Mouse (Mus musculus): ENCODE measurements around the gene Tnrc6b.
A peak's percentile ranks its signal among the peaks of the same experiment; 100 is the strongest.
"Not testable (repeated sequence)": the region's sequence is repeated elsewhere in the genome, so short reads cannot be mapped to it uniquely, and the experiment has no call there.

Gene Tnrc6b

DNA sequence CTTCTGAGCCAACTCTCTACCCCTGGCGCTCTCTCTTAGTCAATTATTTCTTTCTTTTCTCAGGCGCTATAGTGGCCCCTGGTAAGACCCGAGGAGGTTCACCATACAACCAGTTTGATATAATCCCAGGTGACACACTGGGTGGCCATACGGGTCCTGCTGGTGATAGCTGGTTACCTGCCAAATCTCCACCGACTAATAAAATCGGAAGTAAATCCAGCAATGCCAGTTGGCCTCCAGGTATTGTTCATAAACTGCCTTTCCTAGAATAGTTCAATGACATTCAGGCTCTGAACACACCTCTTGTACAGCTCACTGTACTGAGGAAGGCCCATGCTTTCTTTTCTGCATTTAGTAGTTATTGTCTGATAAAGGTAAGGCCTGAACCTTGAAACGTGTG is 205.5 kb downstream of the Tnrc6b start:
- DNase-seq (ENCODE audit: low spot score), result no peak

DNA sequence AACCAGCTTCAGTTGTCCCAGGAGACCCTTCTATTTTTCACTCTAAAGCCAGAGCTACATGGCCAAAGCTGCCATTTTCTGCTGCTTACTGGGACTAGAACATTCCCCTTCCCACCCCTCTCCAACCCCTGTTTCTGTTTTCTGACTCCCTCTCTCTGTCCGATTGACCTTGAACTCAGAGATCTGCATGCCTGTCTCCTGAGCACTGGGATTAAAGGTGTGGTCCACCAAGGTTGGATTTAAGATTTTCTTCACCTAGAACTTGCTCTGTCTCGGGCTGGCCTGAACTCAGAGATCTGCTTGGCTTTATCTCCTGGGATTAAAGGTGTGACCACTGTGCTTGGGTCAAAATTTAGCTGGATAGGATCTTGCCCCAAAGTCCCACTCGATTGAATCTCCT is 209.2 kb downstream of the Tnrc6b start:
- DNase-seq (ENCODE audit: low spot score), result no peak

GRCm38 (mm10) chr15:80921781-80922180 is 210.7 kb downstream of the Tnrc6b start:
- no peak for DNase-seq (ENCODE audit: low spot score)

DNA sequence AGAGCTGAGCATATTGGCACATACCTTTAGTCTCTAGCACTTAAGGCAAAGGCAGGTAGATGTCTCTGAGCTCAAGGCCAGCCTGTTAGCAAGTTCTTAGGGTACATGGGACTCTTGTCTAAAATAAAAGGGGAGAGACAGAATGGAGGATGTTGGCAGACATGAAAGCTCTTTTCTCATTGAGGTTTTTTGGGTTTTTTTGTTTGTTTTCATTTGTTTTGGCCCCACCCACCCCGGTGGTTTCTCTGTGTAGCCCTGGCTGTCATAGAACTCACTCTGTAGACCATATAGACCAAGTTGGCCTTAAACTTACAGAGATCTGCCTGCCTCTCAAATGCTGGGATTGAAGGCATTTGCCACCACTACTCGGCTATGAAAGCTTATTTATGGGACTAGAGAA is 213.1 kb downstream of the Tnrc6b start:
- no peak for DNase-seq (ENCODE audit: low spot score)

DNA sequence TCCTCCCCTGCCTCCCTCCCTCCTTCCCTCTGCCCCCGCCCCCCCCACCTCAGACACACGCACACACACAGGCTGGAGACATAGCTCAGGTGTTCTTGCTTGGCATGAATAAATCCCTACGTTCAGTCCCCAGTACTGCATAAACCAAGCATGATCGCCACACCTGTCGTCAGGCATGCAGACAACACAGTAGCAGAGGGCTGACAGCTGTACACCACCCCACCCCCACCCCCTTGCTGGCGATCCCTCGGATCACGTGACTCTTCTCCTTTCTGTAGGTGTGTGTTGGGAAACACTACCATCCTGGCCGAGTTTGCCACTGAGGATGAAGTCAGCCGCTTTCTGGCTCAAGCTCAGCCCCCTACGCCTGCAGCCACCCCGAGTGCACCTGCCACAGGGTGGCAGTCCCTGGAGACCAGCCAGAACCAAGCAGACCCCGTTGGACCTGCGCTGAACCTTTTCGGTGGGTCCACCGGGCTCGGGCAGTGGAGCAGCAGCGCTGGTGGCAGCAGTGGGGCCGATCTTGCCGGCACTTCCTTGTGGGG is 217.8 kb downstream of the Tnrc6b start:
- no peak for DNase-seq (ENCODE audit: low spot score)

- DNase-seq (ENCODE audit: low spot score), result no peak
Measured at GRCm38 (mm10) chr15:80930048-80930571, 219.0 kb downstream of the Tnrc6b start.

DNA sequence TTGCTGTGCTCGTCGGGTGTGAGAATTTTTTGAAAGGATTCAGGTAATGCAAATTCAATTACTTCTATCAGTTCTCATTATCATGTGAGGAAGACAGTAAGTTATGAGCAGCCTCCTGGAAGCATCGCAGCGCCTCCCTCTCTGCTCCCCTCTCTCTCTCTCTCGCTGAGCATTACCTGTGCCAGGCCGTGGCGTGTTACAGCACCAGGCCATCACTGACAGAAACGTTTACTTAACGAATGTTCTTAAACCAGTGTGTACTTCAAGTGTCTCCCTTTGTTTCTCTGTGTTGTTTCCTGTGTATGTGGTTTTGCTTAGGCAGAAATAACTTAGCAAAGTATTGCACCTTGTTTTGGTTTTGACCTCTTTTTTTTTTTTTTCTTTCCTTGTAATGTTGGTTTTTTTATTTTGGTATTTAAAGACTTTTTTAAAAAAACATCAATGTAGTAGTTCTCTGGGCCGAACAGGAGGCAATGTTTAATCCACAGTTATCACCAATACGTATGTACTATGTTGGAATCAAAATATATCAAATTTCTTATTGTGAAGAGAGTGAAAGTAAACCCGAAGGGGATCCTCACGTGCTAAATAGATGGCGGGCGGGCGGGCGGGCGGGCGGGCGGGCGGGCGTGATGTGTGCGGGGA is 219.7 kb downstream of the Tnrc6b start:
- not testable (repeated sequence) for DNase-seq (ENCODE audit: low spot score)

DNA sequence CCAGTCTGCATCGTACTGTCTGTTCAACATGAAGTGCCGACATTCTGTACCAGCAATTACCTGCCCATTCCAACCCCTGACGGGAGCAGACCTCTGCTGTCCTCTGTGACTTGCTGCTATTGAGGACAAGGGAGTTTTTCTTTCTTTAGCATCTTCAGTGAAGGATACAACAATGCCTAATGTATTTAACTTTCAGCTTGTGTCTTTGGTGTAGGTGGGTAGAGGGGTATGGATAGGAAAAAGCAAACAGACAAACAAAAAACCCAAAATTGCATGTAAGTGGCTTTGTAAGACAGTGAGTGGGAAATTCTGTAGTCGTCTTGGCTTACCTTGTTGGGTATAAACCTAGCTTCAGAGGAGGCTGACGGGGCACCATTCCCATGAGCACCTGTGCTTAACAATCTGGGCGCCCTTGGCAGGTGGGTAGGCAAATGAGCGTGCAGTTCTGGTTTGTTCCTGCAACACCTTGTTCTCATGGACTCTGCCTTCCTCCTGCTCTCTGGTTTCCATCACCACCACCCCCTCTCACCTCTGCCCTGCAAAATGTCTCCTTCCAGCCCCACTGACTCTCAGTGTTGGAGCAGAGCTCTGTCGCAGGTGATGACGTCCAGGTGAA is 220.3 kb downstream of the Tnrc6b start:
- no peak for DNase-seq (ENCODE audit: low spot score)

DNA sequence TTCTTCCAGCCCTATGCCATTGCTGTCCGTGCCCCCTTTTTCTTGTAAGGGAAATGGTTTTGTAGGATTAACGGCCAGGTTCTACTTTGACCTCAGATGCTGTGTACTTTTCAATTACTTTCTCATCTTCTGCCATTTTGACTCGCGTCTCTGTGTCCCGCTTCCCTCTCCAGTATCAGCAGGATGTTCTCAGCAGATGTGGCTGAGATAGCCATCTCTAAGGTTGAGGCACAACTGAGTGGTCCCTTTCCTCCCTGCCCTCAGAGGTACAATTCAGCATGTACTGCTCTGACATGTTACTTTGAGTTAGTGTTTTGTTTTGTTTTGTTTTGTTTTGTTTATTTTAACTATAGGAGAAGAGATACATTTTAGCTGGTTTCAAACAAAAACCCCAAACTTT is 223.7 kb downstream of the Tnrc6b start:
- no peak for DNase-seq (ENCODE audit: low spot score)

DNA sequence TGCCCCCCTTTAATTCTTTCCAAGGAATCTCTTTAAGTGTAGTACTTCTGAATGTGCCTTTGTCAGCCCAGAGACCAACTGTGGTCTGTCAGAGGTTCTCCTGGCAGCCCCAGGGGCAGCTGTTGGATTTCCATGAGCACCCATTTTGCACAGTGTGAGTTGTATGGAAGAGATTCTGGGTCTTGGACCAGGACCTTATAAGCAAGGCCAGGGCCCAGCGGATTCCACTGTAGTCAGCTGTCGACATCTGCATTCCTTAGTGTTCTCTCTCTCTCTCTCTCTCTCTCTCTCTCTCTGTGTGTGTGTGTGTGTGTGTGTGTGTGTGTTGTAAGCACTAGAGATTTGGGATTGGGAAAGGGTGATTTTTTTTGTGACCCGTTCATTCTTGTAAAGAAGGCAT is 225.6 kb downstream of the Tnrc6b start:
- no peak for DNase-seq (ENCODE audit: low spot score)

- DNase-seq (ENCODE audit: low spot score), result no peak
Measured at GRCm38 (mm10) chr15:80938615-80939014, 227.5 kb downstream of the Tnrc6b start.

DNA sequence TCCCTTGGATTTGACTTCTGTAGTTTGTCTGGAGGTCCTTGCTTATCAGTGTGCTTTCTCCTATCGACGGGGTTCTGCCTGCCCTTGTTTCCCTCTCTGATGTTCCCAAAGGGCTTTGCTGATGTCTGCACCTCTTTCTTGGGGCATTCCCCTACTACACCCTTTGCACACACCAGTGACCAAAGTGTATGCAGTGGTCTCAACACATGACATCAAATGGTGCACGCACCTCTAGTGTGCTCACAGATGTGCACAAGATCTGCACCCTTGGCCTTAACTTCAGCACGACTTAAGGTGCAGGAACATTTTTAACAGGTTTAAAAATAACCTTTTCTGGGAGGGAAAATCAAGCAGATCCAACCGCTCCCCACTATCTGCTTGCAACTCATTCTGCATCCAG is 228.3 kb downstream of the Tnrc6b start:
- DNase-seq (ENCODE audit: low spot score), result no peak

- DNase-seq (ENCODE audit: low spot score), result no peak
Measured at GRCm38 (mm10) chr15:80941468-80942040, 230.4 kb downstream of the Tnrc6b start.

DNA sequence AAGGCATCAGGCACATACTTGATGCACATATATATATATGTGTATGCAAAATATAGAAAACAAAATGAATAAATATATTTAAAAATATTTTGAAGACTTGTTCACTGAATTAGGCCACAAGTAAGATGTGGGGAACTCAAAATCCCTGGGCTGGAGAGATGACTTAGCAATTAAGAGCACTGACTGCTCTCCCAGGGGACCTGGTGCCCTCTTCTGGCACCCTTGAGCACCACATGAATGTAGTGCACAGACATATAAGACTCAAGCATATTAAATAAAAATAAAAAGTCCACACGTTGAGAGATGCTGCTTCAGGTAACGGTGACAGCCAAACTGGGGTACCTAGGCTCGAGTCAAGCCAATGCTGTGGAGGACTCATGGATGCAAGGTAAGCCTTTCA is 234.7 kb downstream of the Tnrc6b start:
- DNase-seq (ENCODE audit: low spot score), result peak; percentile 46

GRCm38 (mm10) chr15:80948145-80949135 is 237.3 kb downstream of the Tnrc6b start, which contains the start of gene Adsl:
TSS of gene Adsl (plus strand) at chr15:80948490.
- DNase-seq (ENCODE audit: low spot score), result peak; percentile 85

DNA sequence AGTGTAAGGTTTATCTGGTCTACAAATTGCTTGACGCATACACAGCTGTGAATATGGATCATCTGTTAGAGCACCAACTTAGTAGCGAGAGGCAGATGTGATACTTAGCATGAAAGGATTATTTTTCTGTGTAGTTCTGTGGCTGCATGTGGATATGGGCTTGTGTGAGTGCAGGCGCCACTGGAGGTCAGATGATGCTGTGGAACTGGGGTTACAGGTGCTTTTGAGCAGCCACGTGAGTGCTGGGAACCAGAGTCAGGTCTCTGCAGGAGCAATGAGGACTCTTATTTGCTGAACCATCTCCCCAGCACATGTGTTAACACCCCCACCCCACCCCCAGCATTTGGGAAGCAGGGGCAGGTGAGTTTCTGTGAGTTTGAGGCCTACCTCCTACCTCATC is 238.3 kb downstream of the Tnrc6b start:
- no peak for DNase-seq (ENCODE audit: low spot score)

DNA sequence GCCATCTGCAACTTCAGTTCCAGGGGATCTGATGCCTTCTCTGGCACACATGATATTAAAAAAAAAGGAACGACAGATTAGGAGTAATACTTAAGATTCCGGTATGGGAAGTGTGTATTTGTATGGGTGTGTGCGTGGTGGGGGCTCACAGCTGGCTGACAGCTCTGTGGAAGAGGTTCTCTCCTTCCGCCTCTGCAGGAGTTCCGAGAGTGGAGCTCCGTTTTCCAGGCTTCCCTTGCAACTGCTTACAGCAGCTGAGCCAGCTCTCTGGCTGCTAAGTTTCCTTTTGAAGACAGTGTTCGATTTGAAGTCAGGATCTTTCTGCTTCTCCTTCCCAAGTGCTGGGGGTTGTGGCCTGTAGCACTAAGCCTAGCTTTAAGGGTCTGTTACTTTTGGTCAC is 238.9 kb downstream of the Tnrc6b start:
- no peak for DNase-seq (ENCODE audit: low spot score)

GRCm38 (mm10) chr15:80953971-80954370 is 242.9 kb downstream of the Tnrc6b start:
- no peak for DNase-seq (ENCODE audit: low spot score)

- DNase-seq (ENCODE audit: low spot score), result no peak
Measured at GRCm38 (mm10) chr15:80954861-80955260, 243.7 kb downstream of the Tnrc6b start.

GRCm38 (mm10) chr15:80955836-80956438 is 244.8 kb downstream of the Tnrc6b start:
- DNase-seq (ENCODE audit: low spot score), result no peak

GRCm38 (mm10) chr15:80969371-80969770 is 258.3 kb downstream of the Tnrc6b start:
- DNase-seq (ENCODE audit: low spot score), result no peak
